Mouse (Mus musculus): Measurements from ENCODE around the gene Gm12845. TPM values are rescaled to one million over a fixed set of nuclear protein-coding genes. Genes with fewer than 3 reads are reported as not detected.
"Not testable (repeated sequence)": the region's sequence is repeated elsewhere in the genome, so short reads cannot be mapped to it uniquely, and the experiment has no call there.

Gene Gm12845
- polyA plus RNA-seq, 1 experiment from 2014 or later = not detected

- no peak overlapping the region for H3K9ac ChIP-seq
- H3K4me3 ChIP-seq = no peak overlapping the region
- no peaks in the 10 kb centered on the region for H3K4me1 ChIP-seq
- ATAC-seq (ENCODE audit: insufficient number of reproducible peaks, insufficient read depth, low FRiP score, low TSS enrichment, low read depth) = no peak
- H3K4me2 ChIP-seq = no peak overlapping the region
- no peak overlapping the region for H3K27ac ChIP-seq
- 81% methylated on average over 3 of the region's 3 CpGs for WGBS
- H3K9me3 ChIP-seq = no peaks in the 10 kb centered on the region
- H3K36me3 ChIP-seq = no peaks in the 10 kb centered on the region
- H3K27me3 ChIP-seq = no peaks in the 10 kb centered on the region
Measured at GRCm38 (mm10) chr4:117731926-117732325, 7.7 kb downstream of the Gm12845 start.

GRCm38 (mm10) chr4:117737559-117737958, 13.3 kb downstream of the Gm12845 start:
- H3K9ac ChIP-seq = no peak overlapping the region
- no peak overlapping the region for H3K27ac ChIP-seq
- no peaks in the 10 kb centered on the region for H3K4me1 ChIP-seq
- no peak overlapping the region for H3K4me2 ChIP-seq
- H3K9me3 ChIP-seq = no peaks in the 10 kb centered on the region
- 50% methylated on average over 8 of the region's 8 CpGs for WGBS
- no peaks in the 10 kb centered on the region for H3K27me3 ChIP-seq
- no peaks in the 10 kb centered on the region for H3K36me3 ChIP-seq
- H3K4me3 ChIP-seq = no peak overlapping the region
- no peak for ATAC-seq (ENCODE audit: insufficient number of reproducible peaks, insufficient read depth, low FRiP score, low TSS enrichment, low read depth)

- H3K27me3 ChIP-seq; H3K9me3 ChIP-seq; H3K9ac ChIP-seq; H3K36me3 ChIP-seq; H3K4me2 ChIP-seq; H3K27ac ChIP-seq; H3K4me1 ChIP-seq; ATAC-seq (ENCODE audit: insufficient number of reproducible peaks, insufficient read depth, low FRiP score, low TSS enrichment, low read depth); H3K4me3 ChIP-seq: not testable (repeated sequence)
- 77% methylated on average over 5 of the region's 5 CpGs for WGBS
Measured at GRCm38 (mm10) chr4:117752469-117752868, 28.3 kb downstream of the Gm12845 start.

DNA sequence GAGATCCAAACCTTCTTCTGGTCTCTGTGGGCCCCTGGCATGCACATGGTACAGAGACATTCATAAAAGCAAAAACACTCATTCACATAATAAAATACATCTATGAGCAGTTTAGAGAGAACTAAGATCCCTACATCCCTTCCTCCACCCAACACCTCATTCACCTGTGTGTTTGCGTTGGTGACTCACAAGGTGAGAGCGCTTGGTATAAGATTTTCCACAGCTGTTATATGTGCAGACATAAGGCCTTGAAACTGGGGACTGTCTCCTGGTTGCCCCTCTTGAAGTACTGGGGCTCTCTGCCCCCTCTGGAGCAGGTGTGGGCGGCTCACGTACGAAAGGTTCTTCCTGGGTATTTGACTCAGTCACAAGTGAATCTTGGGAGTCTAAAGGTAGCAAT, 35.9 kb downstream of the Gm12845 start:
- Histone ChIP-seq H3K36me3 (no peaks in the 10 kb centered on the region), H3K4me2 (no peak overlapping the region), H3K27ac (no peak overlapping the region), H3K9ac (no peak overlapping the region), H3K4me1 (no peaks in the 10 kb centered on the region), H3K4me3 (no peak overlapping the region), H3K27me3 (no peaks in the 10 kb centered on the region), H3K9me3 (no peaks in the 10 kb centered on the region)
- ATAC-seq (ENCODE audit: insufficient number of reproducible peaks, insufficient read depth, low FRiP score, low TSS enrichment, low read depth) = no peak
- 92% methylated on average over 5 of the region's 5 CpGs for WGBS

DNA sequence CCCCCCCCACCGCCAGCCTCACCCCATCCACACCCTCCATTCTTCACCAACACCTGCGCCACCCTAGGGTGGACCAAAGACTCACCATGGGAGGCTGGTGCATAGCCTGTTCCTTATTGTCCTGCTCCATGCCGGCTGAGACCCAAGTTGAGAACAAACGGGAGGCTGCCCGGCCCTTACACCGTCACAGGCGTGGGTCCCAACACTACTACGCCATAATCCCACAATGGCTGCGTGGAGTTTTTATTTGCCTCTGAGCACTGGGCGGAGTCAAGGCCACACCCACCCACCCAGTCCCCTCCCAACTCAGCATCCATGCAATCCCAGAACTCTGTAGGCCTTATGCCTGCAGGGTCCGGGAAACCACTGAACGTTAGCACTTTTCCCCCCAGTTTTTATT, 41.2 kb downstream of the Gm12845 start, which contains the start of gene Klf17:
TSS of gene Klf17 (minus strand) at position 233 of the 400 bp plus-strand sequence.
- no peak for ATAC-seq (ENCODE audit: insufficient number of reproducible peaks, insufficient read depth, low FRiP score, low TSS enrichment, low read depth)
- 74% methylated on average over 12 of the region's 12 CpGs for WGBS
- no peak within 1 kb of the TSS for H3K9ac ChIP-seq
- no peaks in the 10 kb centered on the region for H3K27me3 ChIP-seq
- H3K4me3 ChIP-seq = no peak within 1 kb of the TSS
- no peaks in the 10 kb centered on the region for H3K36me3 ChIP-seq
- no peaks in the 10 kb centered on the region for H3K9me3 ChIP-seq
- no peak within 1 kb of the TSS for H3K4me2 ChIP-seq
- no peaks in the 10 kb centered on the region for H3K4me1 ChIP-seq
- H3K27ac ChIP-seq = no peak within 1 kb of the TSS

GRCm38 (mm10) chr4:117770935-117771334, 46.7 kb downstream of the Gm12845 start:
- Histone ChIP-seq H3K9ac (no peak overlapping the region), H3K4me2 (no peak overlapping the region), H3K4me3 (no peak overlapping the region), H3K36me3 (no peaks in the 10 kb centered on the region), H3K27ac (no peak overlapping the region), H3K4me1 (no peaks in the 10 kb centered on the region), H3K9me3 (no peaks in the 10 kb centered on the region), H3K27me3 (no peaks in the 10 kb centered on the region)
- 23% methylated on average over 5 of the region's 5 CpGs for WGBS
- ATAC-seq (ENCODE audit: insufficient number of reproducible peaks, insufficient read depth, low FRiP score, low TSS enrichment, low read depth) = no peak

DNA sequence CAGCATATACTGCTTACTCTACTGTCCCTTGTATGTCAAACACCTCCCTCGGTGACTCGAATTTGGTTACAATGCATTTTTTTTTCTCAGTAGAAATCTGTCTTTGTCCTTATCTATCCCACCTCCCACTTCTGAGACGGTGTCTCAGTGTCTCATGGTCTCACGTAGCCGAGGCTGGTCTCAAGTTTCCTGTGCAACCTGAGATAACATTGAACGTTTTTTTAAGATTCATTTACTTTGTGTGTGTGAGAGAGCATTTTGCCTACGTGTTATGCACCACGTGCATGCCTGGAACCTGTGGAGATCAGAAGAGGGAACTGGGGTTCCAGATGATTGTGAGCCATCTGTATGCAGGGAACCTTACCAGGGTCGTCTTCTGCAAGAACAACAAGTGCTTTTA, 48.7 kb downstream of the Gm12845 start:
- H3K4me1 ChIP-seq = no peaks in the 10 kb centered on the region
- no peak overlapping the region for H3K4me2 ChIP-seq
- H3K27ac ChIP-seq = no peak overlapping the region
- ATAC-seq (ENCODE audit: insufficient number of reproducible peaks, insufficient read depth, low FRiP score, low TSS enrichment, low read depth) = no peak
- H3K27me3 ChIP-seq = no peaks in the 10 kb centered on the region
- no peak overlapping the region for H3K4me3 ChIP-seq
- H3K9me3 ChIP-seq = no peaks in the 10 kb centered on the region
- no peak overlapping the region for H3K9ac ChIP-seq
- 58% methylated on average over 9 of the region's 9 CpGs for WGBS
- no peaks in the 10 kb centered on the region for H3K36me3 ChIP-seq

Other genes starting within 250 kb of the Gm12845 start
- gene Rnf220, start 227.4 kb upstream of the Gm12845 start, polyA plus RNA-seq (2015; fragmentation: Nextera tagmentation; extraction: Ambion mirVana) = 86.7 and 89.9 TPM in 2 replicates
- 166 and 168 TPM in 2 replicates for gene Eri3, start 174.0 kb upstream of the Gm12845 start, polyA plus RNA-seq (2015; fragmentation: Nextera tagmentation; extraction: Ambion mirVana)
- 73.0 and 77.1 TPM in 2 replicates for gene Dmap1, start 42.1 kb upstream of the Gm12845 start, polyA plus RNA-seq (2015; fragmentation: Nextera tagmentation; extraction: Ambion mirVana)
- not detected in 2 replicates for gene Klf17, start 41.2 kb downstream of the Gm12845 start, polyA plus RNA-seq (2015; fragmentation: Nextera tagmentation; extraction: Ambion mirVana)
- gene Slc6a9, start 110.1 kb downstream of the Gm12845 start, polyA plus RNA-seq (2015; fragmentation: Nextera tagmentation; extraction: Ambion mirVana) = 12.7 and 12.9 TPM in 2 replicates
- 1.9 and 2.3 TPM in 2 replicates for gene Ccdc24, start 148.1 kb downstream of the Gm12845 start, polyA plus RNA-seq (2015; fragmentation: Nextera tagmentation; extraction: Ambion mirVana)
- 33.8 and 38.7 TPM in 2 replicates for gene B4galt2, start 159.1 kb downstream of the Gm12845 start, polyA plus RNA-seq (2015; fragmentation: Nextera tagmentation; extraction: Ambion mirVana)
- gene Atp6v0b, start 162.9 kb downstream of the Gm12845 start, polyA plus RNA-seq (2015; fragmentation: Nextera tagmentation; extraction: Ambion mirVana) = 183 and 186 TPM in 2 replicates
- 19.2 and 20.2 TPM in 2 replicates for gene Dph2, start 167.6 kb downstream of the Gm12845 start, polyA plus RNA-seq (2015; fragmentation: Nextera tagmentation; extraction: Ambion mirVana)
- 46.0 and 47.3 TPM in 2 replicates for gene Ipo13, start 190.6 kb downstream of the Gm12845 start, polyA plus RNA-seq (2015; fragmentation: Nextera tagmentation; extraction: Ambion mirVana)
- gene Artn, start 205.4 kb downstream of the Gm12845 start, polyA plus RNA-seq (2015; fragmentation: Nextera tagmentation; extraction: Ambion mirVana) = 3.1 and 3.6 TPM in 2 replicates